Mouse (Mus musculus) spleen, adult 2 months (tissue): ENCODE results near the gene Htr6.

ENCODE experiments used
- CTCF ChIP-seq: fragments of 200-500 bp; IDR thresholded peaks from 2 replicates; pipeline ENCODE4 v1.5.1; 2011; ENCODE audit warnings: mild to moderate bottlenecking, inconsistent platforms; ENCODE audit not compliant: insufficient read depth, insufficient read length, insufficient replicate concordance; ENCODE audit errors: extremely low read depth
- POLR2A ChIP-seq: fragments of 200-500 bp; IDR thresholded peaks from 2 replicates; pipeline ENCODE4 v1.6.1; 2011; ENCODE audit warnings: low read depth, low read length, inconsistent platforms

DNA sequence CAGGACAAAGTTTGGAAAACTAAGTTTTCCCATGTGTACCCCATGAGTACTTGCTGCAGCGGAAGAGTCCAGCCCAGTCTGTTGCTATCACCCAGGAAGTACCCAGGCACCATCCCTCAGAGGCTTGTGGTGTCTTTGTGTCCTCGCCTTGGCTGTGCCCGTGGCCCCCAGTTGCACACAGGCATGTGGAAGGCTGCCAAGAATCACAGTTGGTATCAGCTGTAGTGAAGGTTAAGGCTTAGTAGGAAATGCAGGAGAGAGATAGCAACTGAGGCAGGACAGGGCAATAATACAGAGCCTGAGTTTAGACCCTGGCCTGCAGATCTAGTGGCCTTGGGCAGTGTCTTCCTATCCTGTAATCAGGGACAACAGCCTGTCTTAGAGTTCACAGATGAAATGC is 55.0 kb downstream of the Htr6 start:
- TF ChIP-seq POLR2A (no peak), CTCF (no peak)
